In genomic region chr13:41015829-41016634, GRCm38 (mm10) we compare ENCODE assay signal across 8 mouse cellular contexts. TPM values are rescaled to one million over a fixed set of nuclear protein-coding genes. Genes with fewer than 3 reads are reported as not detected.
A peak's percentile ranks its signal among the peaks of the same experiment; 100 is the strongest.
DNase-seq lines count a peak whose midpoint lies in the region; ATAC-seq and TF ChIP-seq lines count a peak whose summit lies in the region.

Gene Tmem14c (plus strand): TSS chr13:41016292.

- H3K4me1 ChIP-seq in hindbrain, postnatal 0 days (ENCODE audit: insufficient read depth, low read length), result peaks cover 14% of the 10 kb centered on the region

- peak within 1 kb of the TSS; percentile 92 for H3K4me3 ChIP-seq in gastrocnemius, adult 2 months
- H3K4me3 ChIP-seq in hindbrain, postnatal 0 days (ENCODE audit: low read length), result peak within 1 kb of the TSS; percentile 48
- H3K4me3 ChIP-seq in left cerebral cortex, adult 2 months, result peak within 1 kb of the TSS; percentile 60

- peak within 1 kb of the TSS; percentile 71 for H3K4me2 ChIP-seq in hindbrain, postnatal 0 days (ENCODE audit: low read depth, low read length)

- no peaks in the 10 kb centered on the region for H3K27me3 ChIP-seq in hindbrain, postnatal 0 days (ENCODE audit: insufficient read depth, low read length)

- WGBS in hindbrain, postnatal 0 days, result under 1% methylated on average over 43 of the region's 43 CpGs

- no peaks in the 10 kb centered on the region for H3K9me3 ChIP-seq in hindbrain, postnatal 0 days (ENCODE audit: low read length)

- DNase-seq in ZHBTc4 (ENCODE audit: low read depth, low spot score), result peak; percentile 98
- DNase-seq in gastrocnemius, adult 2 months, result peak; percentile 98
- peak; percentile 94 for DNase-seq in hindbrain, postnatal 0 days (ENCODE audit: low spot score)
- DNase-seq in left cerebral cortex, adult 2 months (ENCODE audit: extremely low spot score in 1 of 2, low spot score in 2 of 2), result peak; percentile 92 to 94
- peak; percentile 92 to 94 for DNase-seq in right cerebral cortex, adult 2 months (ENCODE audit: low spot score in 2 of 2)
- peak; percentile 94 for DNase-seq in urinary bladder, postnatal 14 days (ENCODE audit: low spot score)

- TF ChIP-seq CTCF in gastrocnemius, adult 2 months (IDR thresholded peaks at IDR 0.05), result no peak
- no peak for TF ChIP-seq CTCF in hindbrain, postnatal 0 days (IDR thresholded peaks at IDR 0.05; ENCODE audit: low read depth)
- TF ChIP-seq CTCF in left cerebral cortex, adult 2 months (IDR thresholded peaks at IDR 0.05), result no peak

- intact Hi-C loops in gastrocnemius, adult 2 months (cut with DNase I), result loop anchor here (10.0 kb wide), 1 partner anchor 229 kb away; the partner anchor contains the start of gene Smim13
- intact Hi-C loops in left cerebral cortex, adult 2 months (cut with DNase I), result loop anchor here (1.0 kb wide), 1 partner anchor 15 kb away; the partner anchor contains the start of gene Pak1ip1

- peak within 1 kb of the TSS; percentile 46 for H3K9ac ChIP-seq in hindbrain, postnatal 0 days (replicated peaks; ENCODE audit: low read length)

- peaks cover 20% of the 10 kb centered on the region; the same call in 1 of the 2 replicates for H3K36me3 ChIP-seq in hindbrain, postnatal 0 days (ENCODE audit: insufficient read depth, low read length)

- peak within 1 kb of the TSS; percentile 97 for H3K27ac ChIP-seq in gastrocnemius, adult 2 months
- H3K27ac ChIP-seq in hindbrain, postnatal 0 days, result peak within 1 kb of the TSS; percentile 84
- H3K27ac ChIP-seq in left cerebral cortex, adult 2 months, result peak within 1 kb of the TSS; percentile 90

- peak; percentile 93 for ATAC-seq in common myeloid progenitor, adult 5-6 weeks (replicated peaks; ENCODE audit: low read depth, poor library complexity, severe bottlenecking)
- peak; percentile 99 for ATAC-seq in hindbrain, postnatal 0 days
- peak; percentile 96 for ATAC-seq in megakaryocyte, adult 5-6 weeks (ENCODE audit: poor library complexity, severe bottlenecking)

RNA-seq across cellular contexts. Expression of gene Tmem14c, which starts in this region (rescaled TPM):
- total RNA-seq in common myeloid progenitor, adult 5-6 weeks (2017), result 121 and 128 TPM in 2 replicates
- 10 to 100 TPM; 66.9 to 86.2 TPM for total RNA-seq in gastrocnemius, adult 2 months (2021)
- total RNA-seq in hindbrain, postnatal 0 days (2014; rRNA removed), result 45.5 and 63.2 TPM in 2 replicates
- polyA plus RNA-seq in hindbrain, postnatal 0 days (2015; fragmentation: Nextera tagmentation; extraction: Ambion mirVana), result 140 and 141 TPM in 2 replicates
- total RNA-seq in left cerebral cortex, adult 2 months (2021), result 10 to 100 TPM; 54.7 to 54.9 TPM
- 208 and 221 TPM in 2 replicates for total RNA-seq in megakaryocyte, adult 5-6 weeks (2015)
- total RNA-seq in megakaryocyte, adult 5-6 weeks (2017), result 112 and 125 TPM in 2 replicates

Comparison
In these comparisons a context has a peak if more than half of its experiments do, and no peak if none do; other contexts are left out.
1. Peak in every context shown above with its lines: DNase-seq, ATAC-seq, H3K4me3 ChIP-seq and H3K27ac ChIP-seq.